Mouse (Mus musculus): ENCODE measurements at regions not wholly inside any gene's neighbourhood (a gene's known extent, or its start where the extent isn't known, plus 50 kb on each side); places are given as distances from the start of the nearest gene placed in this dataset.

DNA sequence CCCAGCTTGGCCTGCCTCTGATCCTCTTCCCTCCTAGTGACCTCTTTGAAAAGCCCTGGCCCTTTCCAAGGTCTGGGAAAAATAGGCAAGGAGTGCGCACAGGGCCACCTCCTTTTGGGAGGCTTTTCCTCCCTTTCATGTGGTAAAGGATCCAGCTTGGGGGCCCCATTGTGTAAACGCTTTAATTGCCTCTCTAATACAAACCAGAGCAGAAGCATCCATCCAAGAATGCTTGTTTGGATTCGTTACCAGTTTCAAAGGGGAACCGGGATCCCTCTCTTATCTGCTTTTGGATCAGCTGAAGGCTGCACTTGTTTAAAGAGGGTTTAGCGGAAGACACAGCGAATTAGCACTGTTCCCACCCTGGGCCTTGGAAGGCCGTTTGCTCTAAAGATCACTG, 109.3 kb upstream of the Cops8 start:
- TF ChIP-seq USF1 (IDR thresholded peaks at IDR 0.05; ENCODE audit: low read depth): no peak
- TF ChIP-seq CTCF (IDR thresholded peaks at IDR 0.05; ENCODE audit: control insufficient read depth, insufficient read depth, insufficient read length): no peak
- TF ChIP-seq FOSL1 (IDR thresholded peaks at IDR 0.05; ENCODE audit: insufficient read depth, low read length, poor library complexity, severe bottlenecking): no peak
- no peak for TF ChIP-seq MYOD1 (IDR thresholded peaks at IDR 0.05; ENCODE audit: control insufficient read depth, insufficient read length, low read depth)
- TF ChIP-seq MAX (IDR thresholded peaks at IDR 0.05): no peak
- TF ChIP-seq MYOG (IDR thresholded peaks at IDR 0.05; ENCODE audit: control insufficient read depth, extremely low read depth, insufficient read length): no peak
- TF ChIP-seq CEBPB (IDR thresholded peaks at IDR 0.05; ENCODE audit: low read depth): no peak
